Mouse (Mus musculus) lung, embryonic 15.5 days (tissue): ENCODE measurements around the gene 4930568D16Rik. TPM values are rescaled to one million over a fixed set of nuclear protein-coding genes. Genes with fewer than 3 reads are reported as not detected.

ENCODE experiments used
- ATAC-seq: fragments of 200-750 bp; cut with Nextera tagmentation; 2 replicates; pipeline ENCODE4 v1.8.0; 2017; ENCODE audit warnings: moderate number of reproducible peaks, borderline replicate concordance; ENCODE audit not compliant: low FRiP score, low TSS enrichment; ENCODE audit errors: extremely low read depth
- H3K27ac ChIP-seq: fragments of 300-500 bp; sonication (generic); 2 replicates; pipeline ENCODE4 v1.5.1; 2015; ENCODE audit warnings: moderate library complexity, mild to moderate bottlenecking, inconsistent platforms
- H3K27me3 ChIP-seq: fragments of 300-500 bp; sonication (generic); 2 replicates; pipeline ENCODE4 v1.6.1; 2015; ENCODE audit warnings: inconsistent platforms
- H3K36me3 ChIP-seq: fragments of 300-500 bp; sonication (generic); 2 replicates; pipeline ENCODE4 v1.6.1; 2015; ENCODE audit warnings: inconsistent platforms
- H3K4me1 ChIP-seq: fragments of 300-500 bp; sonication (generic); 2 replicates; pipeline ENCODE4 v1.6.1; 2015; ENCODE audit warnings: inconsistent platforms
- H3K4me2 ChIP-seq: fragments of 300-500 bp; sonication (generic); 2 replicates; pipeline ENCODE4 v1.6.1; 2015; ENCODE audit warnings: inconsistent platforms, mild to moderate bottlenecking, moderate library complexity
- H3K4me3 ChIP-seq: fragments of 300-500 bp; sonication (generic); 2 replicates; pipeline ENCODE4 v1.5.1; 2015; ENCODE audit warnings: mild to moderate bottlenecking, inconsistent platforms
- H3K9ac ChIP-seq: fragments of 300-500 bp; sonication (generic); 2 replicates; pipeline ENCODE4 v1.6.1; 2015; ENCODE audit warnings: inconsistent platforms
- H3K9me3 ChIP-seq: fragments of 300-500 bp; sonication (generic); 2 replicates; pipeline ENCODE4 v1.6.1; 2016; ENCODE audit warnings: inconsistent platforms
- WGBS: fragments of 180-500 bp; shearing (Covaris S2); methylation state at CpG from one replicate; pipeline ENCODE4 v1.1.7; 2015; 5-methylcytosine and 5-hydroxymethylcytosine counted together
- polyA plus RNA-seq: library from polyadenylated mRNA; unstranded; fragments of >200 nt; fragmentation: Nextera tagmentation; extraction: Ambion mirVana; gene quantifications from 2 replicates; pipeline ENCODE4 v1.2.1, GENCODE M21; 2015

The 4930568D16Rik gene
- not detected in 2 replicates for polyA plus RNA-seq

DNA sequence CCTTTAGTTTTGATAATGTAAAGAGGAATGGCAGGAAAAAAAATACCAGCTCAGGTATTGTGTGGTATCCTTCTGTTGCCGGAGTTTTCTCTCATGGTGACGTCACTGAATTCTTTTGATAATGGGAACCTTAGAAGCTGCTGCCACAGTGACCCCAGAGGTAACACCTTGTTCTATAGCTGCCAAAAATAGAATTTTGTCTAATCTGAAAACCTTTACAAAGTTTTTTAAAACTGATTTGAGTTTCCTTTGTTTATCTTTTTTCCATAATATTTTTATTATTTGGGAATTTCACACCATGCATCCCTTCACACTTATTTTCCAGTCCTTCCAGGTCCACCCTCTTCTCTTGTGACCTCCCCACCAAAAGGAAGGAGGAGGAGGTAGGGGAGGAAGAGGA lies at the start of gene 4930568D16Rik:
Gene 4930568D16Rik (minus strand): TSS at position 101 of the 400 bp plus-strand sequence.
- no peak for ATAC-seq
- Histone ChIP-seq H3K27me3 (no peaks in the 10 kb centered on the region), H3K4me1 (no peaks in the 10 kb centered on the region), H3K4me3 (no peak within 1 kb of the TSS), H3K36me3 (no peaks in the 10 kb centered on the region), H3K9ac (no peak within 1 kb of the TSS), H3K4me2 (no peak within 1 kb of the TSS), H3K9me3 (no peaks in the 10 kb centered on the region), H3K27ac (no peak within 1 kb of the TSS)
- 47% methylated on average over 2 of the region's 2 CpGs for WGBS

DNA sequence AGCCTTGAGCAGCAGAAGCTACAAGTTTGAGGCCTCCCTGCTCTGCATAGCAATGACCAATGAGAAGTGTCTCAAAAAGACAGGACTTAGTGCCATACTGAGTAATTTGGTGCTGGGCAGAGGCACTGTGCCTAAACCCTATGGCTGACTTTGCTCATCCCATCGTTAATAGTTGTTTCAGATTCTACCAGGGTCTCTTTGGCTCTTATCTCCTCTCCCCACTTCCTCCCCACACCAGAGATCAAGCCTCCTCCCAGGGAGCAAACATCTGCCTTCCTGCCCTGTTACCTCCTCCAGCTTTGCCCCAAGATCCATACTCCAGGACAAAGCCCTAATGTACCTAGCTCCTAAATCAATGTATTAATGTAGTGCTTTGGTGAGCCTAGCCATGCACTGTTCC lies 49.7 kb upstream of the 4930568D16Rik start:
- Histone ChIP-seq H3K27me3 (no peaks in the 10 kb centered on the region), H3K4me1 (no peaks in the 10 kb centered on the region), H3K4me2 (no peak overlapping the region), H3K27ac (no peak overlapping the region), H3K9ac (no peak overlapping the region), H3K4me3 (no peak overlapping the region), H3K36me3 (peaks cover 15% of the 10 kb centered on the region), H3K9me3 (no peaks in the 10 kb centered on the region)
- ATAC-seq, result no peak
- 55% methylated on average over 1 of the region's 1 CpGs for WGBS

DNA sequence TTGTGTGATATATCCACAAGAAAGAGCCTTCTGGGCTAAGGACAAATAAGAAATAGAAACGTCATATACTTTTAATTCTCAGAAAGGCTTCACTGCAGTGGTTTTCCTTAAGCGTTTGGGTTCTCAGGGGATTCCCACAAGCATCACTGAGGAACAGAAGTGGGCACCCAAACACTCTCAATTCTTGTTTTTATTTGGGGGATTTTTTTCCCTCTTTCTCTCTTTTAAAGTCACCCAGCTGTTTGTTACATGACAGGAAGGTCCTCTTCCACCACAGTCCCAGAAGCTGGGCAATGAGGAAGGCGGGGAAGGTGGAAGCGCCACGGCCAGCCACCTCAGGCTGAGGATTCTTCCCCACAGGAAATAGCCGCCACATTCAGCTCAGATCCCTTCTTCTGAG lies 48.9 kb upstream of the 4930568D16Rik start:
- Histone ChIP-seq H3K9ac (no peak overlapping the region), H3K27ac (no peak overlapping the region), H3K27me3 (no peaks in the 10 kb centered on the region), H3K9me3 (no peaks in the 10 kb centered on the region), H3K4me2 (no peak overlapping the region), H3K36me3 (peaks cover 11% of the 10 kb centered on the region), H3K4me3 (no peak overlapping the region), H3K4me1 (no peaks in the 10 kb centered on the region)
- WGBS, result 75% methylated on average over 6 of the region's 6 CpGs
- ATAC-seq, result no peak

DNA sequence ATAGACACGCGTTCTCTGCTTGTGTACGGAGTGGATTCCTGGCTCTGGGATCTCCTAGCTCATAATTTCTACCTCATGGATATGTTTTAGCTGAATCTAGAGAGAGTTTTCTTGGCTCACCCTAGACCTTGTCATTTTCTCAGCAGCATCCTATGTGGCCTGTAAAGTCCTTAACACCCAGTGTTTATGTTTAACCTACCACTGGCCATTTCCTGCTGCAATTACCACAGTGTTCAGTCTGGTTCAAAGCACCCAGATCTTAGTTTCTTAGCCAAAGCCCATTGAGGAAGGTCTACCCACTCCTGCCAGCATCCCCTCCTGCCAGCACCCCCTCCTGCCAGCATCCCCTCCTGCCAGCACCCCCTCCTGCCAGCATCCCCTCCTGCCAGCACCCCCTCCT lies 45.3 kb upstream of the 4930568D16Rik start:
- no peak overlapping the region for H3K4me2 ChIP-seq
- WGBS, result 78% methylated on average over 3 of the region's 3 CpGs
- no peaks in the 10 kb centered on the region for H3K9me3 ChIP-seq
- 0 out of 2 replicates have a peak, but pooled peaks cover under 1% of the 10 kb centered on the region for H3K36me3 ChIP-seq
- no peak overlapping the region for H3K9ac ChIP-seq
- H3K27me3 ChIP-seq, result no peaks in the 10 kb centered on the region
- 0 out of 2 replicates have a peak, but pooled peaks cover 6% of the 10 kb centered on the region for H3K4me1 ChIP-seq
- ATAC-seq, result no peak
- no peak overlapping the region for H3K27ac ChIP-seq
- H3K4me3 ChIP-seq, result no peak overlapping the region

DNA sequence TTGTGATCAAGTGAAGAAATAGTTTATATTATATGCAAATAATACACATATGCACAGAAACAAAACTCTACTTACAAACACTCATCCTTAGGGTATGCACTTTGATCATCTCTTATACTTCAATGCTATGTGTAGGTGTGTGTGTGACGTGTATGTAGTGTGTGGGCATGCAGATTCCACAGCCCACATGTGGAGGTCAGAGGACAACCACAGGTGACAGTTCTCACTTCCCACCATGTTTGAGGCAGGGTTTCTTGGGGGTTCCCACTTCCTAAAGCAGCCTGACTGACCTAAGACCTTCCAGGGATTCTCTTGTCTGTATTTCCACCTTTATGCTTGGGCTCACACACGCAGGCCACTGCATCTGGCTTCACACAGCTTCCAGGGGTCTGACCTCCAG lies 44.7 kb upstream of the 4930568D16Rik start:
- Histone ChIP-seq H3K27ac (no peak overlapping the region), H3K36me3 (0 out of 2 replicates have a peak, but pooled peaks cover 2% of the 10 kb centered on the region), H3K4me1 (0 out of 2 replicates have a peak, but pooled peaks cover 6% of the 10 kb centered on the region), H3K27me3 (no peaks in the 10 kb centered on the region), H3K4me2 (no peak overlapping the region), H3K9me3 (no peaks in the 10 kb centered on the region), H3K9ac (no peak overlapping the region), H3K4me3 (no peak overlapping the region)
- WGBS, result 66% methylated on average over 2 of the region's 2 CpGs
- ATAC-seq, result no peak

DNA sequence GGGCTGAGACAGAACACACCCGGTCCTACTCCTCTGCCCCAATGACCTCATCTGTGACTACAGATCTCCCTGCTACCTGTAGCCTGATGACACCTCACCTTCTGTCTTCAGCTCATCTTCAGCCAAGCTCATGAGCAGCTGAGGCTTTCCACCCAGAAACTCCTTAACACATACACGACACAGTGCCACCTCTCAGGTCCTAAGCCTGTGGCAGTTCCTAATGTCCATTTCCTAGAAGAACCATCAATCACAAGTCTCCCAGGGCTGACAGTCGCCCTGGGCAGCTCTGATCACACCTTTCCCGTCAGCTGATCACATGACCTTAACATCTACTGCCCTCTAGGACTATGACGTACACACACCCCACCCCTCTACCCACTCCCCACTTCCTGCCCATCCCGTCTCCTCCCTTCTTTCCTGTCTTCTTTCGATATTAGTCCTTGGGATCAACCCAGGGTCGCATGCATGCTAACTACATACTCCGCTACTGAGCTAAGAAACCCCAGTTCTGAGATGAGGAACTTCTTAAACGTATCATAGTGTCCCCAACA lies 44.2 kb upstream of the 4930568D16Rik start:
- 0 out of 2 replicates have a peak, but pooled peaks cover 2% of the 10 kb centered on the region for H3K36me3 ChIP-seq
- H3K27me3 ChIP-seq, result no peaks in the 10 kb centered on the region
- H3K9me3 ChIP-seq, result no peaks in the 10 kb centered on the region
- H3K4me1 ChIP-seq, result 0 out of 2 replicates have a peak, but pooled peaks cover 6% of the 10 kb centered on the region
- no peak for ATAC-seq
- H3K4me2 ChIP-seq, result no peak overlapping the region
- no peak overlapping the region for H3K27ac ChIP-seq
- H3K9ac ChIP-seq, result no peak overlapping the region
- WGBS, result 50% methylated on average over 10 of the region's 10 CpGs
- H3K4me3 ChIP-seq, result no peak overlapping the region

DNA sequence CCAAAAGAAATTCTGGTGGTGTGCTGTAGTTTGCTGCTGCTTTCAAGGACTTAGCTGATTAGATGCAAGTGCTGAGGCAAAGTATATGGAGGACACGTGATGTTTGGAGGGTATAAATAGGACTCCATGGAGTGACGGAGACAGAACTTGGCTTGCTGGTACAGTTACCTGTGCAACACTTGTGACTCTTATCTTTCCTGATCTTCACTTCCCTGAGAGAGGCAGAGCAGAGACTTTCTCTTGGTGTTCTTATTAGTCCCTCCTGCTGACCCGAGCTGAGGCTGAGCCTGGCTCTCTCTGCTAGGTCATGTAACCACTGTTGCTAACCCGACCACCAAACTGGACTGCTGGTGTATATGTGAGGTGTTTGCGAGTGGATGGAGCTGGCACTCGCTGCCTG lies 41.9 kb upstream of the 4930568D16Rik start:
- H3K4me3 ChIP-seq, result no peak overlapping the region
- no peaks in the 10 kb centered on the region for H3K9me3 ChIP-seq
- H3K36me3 ChIP-seq, result 0 out of 2 replicates have a peak, but pooled peaks cover 2% of the 10 kb centered on the region
- no peak overlapping the region for H3K9ac ChIP-seq
- H3K27me3 ChIP-seq, result no peaks in the 10 kb centered on the region
- H3K27ac ChIP-seq, result no peak overlapping the region
- no peak overlapping the region for H3K4me2 ChIP-seq
- 0 out of 2 replicates have a peak, but pooled peaks cover 6% of the 10 kb centered on the region for H3K4me1 ChIP-seq
- 79% methylated on average over 6 of the region's 6 CpGs for WGBS
- ATAC-seq, result no peak

DNA sequence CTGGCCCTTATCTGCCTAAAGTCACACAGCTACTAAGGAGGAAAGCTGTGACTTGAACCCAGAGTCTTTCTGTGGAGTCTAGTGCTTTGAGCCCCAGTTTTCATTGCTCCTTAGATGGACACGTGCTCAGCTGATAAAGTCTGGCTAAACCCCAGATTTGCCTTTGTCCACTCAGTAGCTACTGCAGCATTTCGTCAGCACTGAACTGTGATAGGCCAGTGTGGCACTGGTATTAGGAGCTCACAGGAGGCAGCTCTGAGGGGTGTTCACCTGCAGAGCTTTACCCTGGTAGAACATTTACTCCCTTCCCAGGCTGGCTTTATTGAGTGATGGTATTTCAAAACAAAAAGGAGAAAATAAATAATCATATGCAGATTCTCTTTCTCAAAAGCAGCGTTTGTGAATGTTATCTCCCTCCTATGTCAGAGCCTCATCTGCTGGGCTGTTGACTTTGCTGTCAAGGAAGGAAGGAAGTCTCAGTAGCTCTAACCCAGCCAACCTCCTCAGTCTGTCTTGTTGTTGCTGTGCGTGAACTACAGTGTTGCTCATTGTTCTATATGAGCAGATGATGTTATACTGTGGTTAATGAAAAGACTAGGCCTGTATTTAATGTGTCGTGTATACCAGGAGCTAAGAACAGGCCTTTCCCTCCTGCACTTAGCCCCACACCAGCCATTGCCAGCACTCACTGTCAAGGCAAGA lies 41.0 kb upstream of the 4930568D16Rik start:
- 56% methylated on average over 5 of the region's 5 CpGs for WGBS
- Histone ChIP-seq H3K27ac (no peak overlapping the region), H3K4me1 (0 out of 2 replicates have a peak, but pooled peaks cover 6% of the 10 kb centered on the region), H3K9me3 (no peaks in the 10 kb centered on the region), H3K9ac (no peak overlapping the region), H3K27me3 (no peaks in the 10 kb centered on the region), H3K4me2 (no peak overlapping the region), H3K36me3 (0 out of 2 replicates have a peak, but pooled peaks cover 2% of the 10 kb centered on the region), H3K4me3 (no peak overlapping the region)
- no peak for ATAC-seq

DNA sequence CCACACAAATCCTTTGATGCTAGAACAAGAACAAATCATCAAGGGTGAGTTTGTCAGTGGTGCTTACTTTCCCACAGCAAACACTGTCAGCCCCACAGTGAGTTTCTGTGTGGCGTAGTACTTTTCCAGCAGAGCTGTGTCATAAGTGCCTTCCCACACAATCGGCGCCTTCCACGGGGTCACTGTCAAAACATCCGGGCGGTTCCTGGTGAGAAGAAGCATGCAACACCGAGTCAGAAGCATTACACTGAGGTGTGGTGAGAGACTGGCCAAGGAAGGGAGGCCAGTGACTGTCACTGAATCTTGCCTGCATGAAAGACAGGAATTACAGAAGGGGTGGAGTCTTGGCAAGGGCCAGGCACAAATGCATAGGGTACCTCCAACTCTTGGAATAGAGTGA lies 40.3 kb upstream of the 4930568D16Rik start:
- H3K27ac ChIP-seq, result no peak overlapping the region
- H3K4me2 ChIP-seq, result no peak overlapping the region
- H3K9ac ChIP-seq, result no peak overlapping the region
- no peak for ATAC-seq
- no peaks in the 10 kb centered on the region for H3K9me3 ChIP-seq
- H3K4me3 ChIP-seq, result no peak overlapping the region
- H3K4me1 ChIP-seq, result 0 out of 2 replicates have a peak, but pooled peaks cover 6% of the 10 kb centered on the region
- 41% methylated on average over 7 of the region's 7 CpGs for WGBS
- 0 out of 2 replicates have a peak, but pooled peaks cover 2% of the 10 kb centered on the region for H3K36me3 ChIP-seq
- H3K27me3 ChIP-seq, result no peaks in the 10 kb centered on the region

DNA sequence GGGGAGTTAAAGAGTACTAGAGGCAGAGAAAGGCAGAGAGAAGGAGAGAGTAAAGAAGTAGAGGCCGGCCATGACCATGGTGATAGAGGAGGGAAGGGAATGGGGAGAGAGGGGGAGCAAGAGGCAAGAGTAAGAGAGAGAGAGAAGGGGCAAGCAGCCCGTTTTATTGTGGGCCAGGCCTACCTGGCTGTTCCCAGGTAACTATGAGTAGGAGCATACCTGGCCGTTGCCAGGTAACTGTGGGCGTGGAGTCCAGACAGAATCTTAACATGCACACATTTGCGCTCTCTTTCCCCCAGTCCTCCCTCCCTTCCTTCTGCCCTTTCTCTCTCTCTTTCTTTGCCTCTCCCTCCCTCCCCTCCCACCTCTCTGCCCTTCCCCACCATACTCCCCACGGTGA lies 39.7 kb upstream of the 4930568D16Rik start:
- H3K4me2 ChIP-seq, result no peak overlapping the region
- H3K4me3 ChIP-seq, result no peak overlapping the region
- H3K9ac ChIP-seq, result no peak overlapping the region
- 0 out of 2 replicates have a peak, but pooled peaks cover 6% of the 10 kb centered on the region for H3K4me1 ChIP-seq
- no peak overlapping the region for H3K27ac ChIP-seq
- ATAC-seq, result no peak
- H3K27me3 ChIP-seq, result no peaks in the 10 kb centered on the region
- no peaks in the 10 kb centered on the region for H3K9me3 ChIP-seq
- 63% methylated on average over 6 of the region's 6 CpGs for WGBS
- 0 out of 2 replicates have a peak, but pooled peaks cover 5% of the 10 kb centered on the region for H3K36me3 ChIP-seq

DNA sequence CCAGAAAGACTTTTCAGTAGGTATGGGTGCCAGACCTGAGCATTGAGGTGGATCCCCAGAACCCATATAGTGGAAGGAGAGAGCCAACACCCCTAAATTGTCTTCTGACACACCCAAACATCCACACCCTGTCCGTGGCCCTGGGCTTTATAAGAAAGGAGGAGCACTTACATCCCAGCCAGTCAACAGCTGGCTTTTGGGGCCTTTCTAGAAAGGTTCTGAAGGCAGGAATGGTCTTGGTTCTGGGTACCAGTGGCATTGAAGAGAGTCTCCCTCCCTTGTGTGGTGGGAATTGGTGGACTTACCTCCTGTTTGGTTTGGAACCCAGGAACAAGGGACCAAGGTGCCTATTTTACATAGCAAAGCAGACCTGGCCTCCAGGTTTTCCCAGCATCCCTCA lies 39.1 kb upstream of the 4930568D16Rik start:
- H3K4me3 ChIP-seq, result no peak overlapping the region
- 0 out of 2 replicates have a peak, but pooled peaks cover 8% of the 10 kb centered on the region for H3K36me3 ChIP-seq
- ATAC-seq, result no peak

DNA sequence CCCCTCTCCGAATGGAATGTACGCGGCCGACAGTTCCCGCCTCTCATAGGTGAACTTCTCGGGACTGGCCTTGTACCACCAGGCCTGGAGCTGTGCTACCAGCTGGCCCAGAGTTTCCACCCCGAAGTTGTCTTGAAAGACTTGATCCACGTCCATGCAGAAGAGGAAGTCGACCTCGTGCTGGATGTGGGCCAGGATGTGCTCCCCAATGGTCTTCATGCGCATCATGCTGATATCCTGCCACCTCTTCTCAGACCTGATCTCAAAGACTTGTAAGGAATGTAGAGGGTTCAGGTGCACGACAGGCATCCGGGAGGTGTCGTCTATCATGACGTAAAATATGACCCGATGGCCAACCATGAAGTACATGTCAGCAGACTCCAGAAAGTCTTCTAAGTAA lies 34.9 kb upstream of the 4930568D16Rik start:
- no peak for ATAC-seq
- Histone ChIP-seq H3K4me1 (no peaks in the 10 kb centered on the region), H3K4me2 (no peak overlapping the region), H3K36me3 (0 out of 2 replicates have a peak, but pooled peaks cover 7% of the 10 kb centered on the region), H3K4me3 (no peak overlapping the region), H3K9ac (no peak overlapping the region), H3K27ac (no peak overlapping the region), H3K27me3 (no peaks in the 10 kb centered on the region), H3K9me3 (no peaks in the 10 kb centered on the region)
- WGBS, result 85% methylated on average over 16 of the region's 16 CpGs

More for the DNA sequence above, 39.1 kb upstream of the 4930568D16Rik start:
- no peaks in the 10 kb centered on the region for H3K27me3 ChIP-seq
- no peak overlapping the region for H3K27ac ChIP-seq
- no peak overlapping the region for H3K4me2 ChIP-seq
- 78% methylated on average over 1 of the region's 1 CpGs for WGBS
- H3K9ac ChIP-seq, result no peak overlapping the region
- no peaks in the 10 kb centered on the region for H3K9me3 ChIP-seq
- H3K4me1 ChIP-seq, result 0 out of 2 replicates have a peak, but pooled peaks cover 6% of the 10 kb centered on the region
